Mouse (Mus musculus) embryonic fibroblast, embryonic 13.5 days (primary cell): ENCODE data around the gene Adgrf2.

Experiments
- CTCF ChIP-seq: IDR thresholded peaks from 2 replicates; pipeline ENCODE4 v1.5.1; 2011; ENCODE audit warnings: mild to moderate bottlenecking, control low read depth, low read length, moderate library complexity, borderline replicate concordance; ENCODE audit not compliant: insufficient read depth
- POLR2A ChIP-seq: IDR thresholded peaks from 2 replicates; pipeline ENCODE4 v1.6.1; 2011; ENCODE audit warnings: low read depth, mild to moderate bottlenecking, control low read depth, low read length, moderate library complexity

DNA sequence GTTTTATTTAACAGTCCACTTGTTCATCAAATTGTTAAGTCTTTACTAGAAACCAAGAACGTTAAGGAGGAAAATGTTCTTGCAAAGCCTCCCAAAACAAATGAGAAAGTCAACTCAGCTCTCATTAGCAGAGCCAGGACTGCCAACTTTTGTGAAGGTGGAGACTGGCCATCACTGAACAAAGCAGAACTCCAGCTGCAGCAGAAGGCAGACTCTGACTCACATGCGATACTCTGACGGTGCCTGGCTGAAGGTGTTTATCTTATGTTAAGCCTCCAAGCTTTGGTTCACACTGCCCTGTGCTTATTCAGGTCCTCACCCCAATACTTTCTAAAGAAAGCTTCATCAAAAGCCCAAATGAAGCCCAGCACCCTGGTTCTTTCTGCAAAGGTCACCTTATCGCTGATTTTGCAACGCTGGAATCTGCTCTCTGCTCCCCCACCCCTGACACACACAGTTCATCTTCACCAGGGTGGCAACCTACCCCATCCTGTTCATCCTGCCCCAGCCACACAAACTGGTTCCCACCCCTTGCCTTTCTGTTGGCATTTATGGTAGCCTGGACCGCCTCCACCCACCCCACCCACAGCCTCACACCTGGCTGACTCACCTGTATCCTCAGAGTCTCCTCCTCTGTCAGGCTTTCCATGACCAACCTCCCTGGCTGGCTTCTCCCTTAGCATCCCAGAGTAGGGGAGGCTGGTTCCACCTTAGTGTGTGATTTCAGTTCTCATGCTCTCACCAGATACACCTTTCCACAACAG, 3.9 kb upstream of the Adgrf2 start:
- no peak for TF ChIP-seq POLR2A
- TF ChIP-seq CTCF: no peak
